Comparison of ENCODE assay signal across 31 mouse cellular contexts in genomic region chr17:68149237-68149792, GRCm38 (mm10).
DNase-seq lines count a peak whose midpoint lies in the region; ATAC-seq and TF ChIP-seq lines count a peak whose summit lies in the region.
"Had no signal": no experiment of that assay in that cellular context is flagged by ENCODE, and none has a peak within 500 bp of the region (broad histone marks: within the 10 kb centered on the region; RNA-seq: fewer than 3 reads in every experiment).

No protein-coding gene starts in this region.

- H3K27ac ChIP-seq in liver, postnatal 0 days (ENCODE audit: low read depth): peak overlapping the region; percentile 40; the same call in 1 of the 2 replicates
- H3K27ac ChIP-seq in midbrain, embryonic 14.5 days (replicated peaks; ENCODE audit: low read depth, low read length): no peak overlapping the region
- H3K27ac ChIP-seq: embryonic facial prominence, embryonic 10.5 days; embryonic facial prominence, embryonic 13.5 days; forebrain, embryonic 12.5 days; forebrain, embryonic 15.5 days; heart, embryonic 15.5 days; hindbrain, embryonic 12.5 days; hindbrain, embryonic 15.5 days; intestine, embryonic 15.5 days had no signal

- H3K36me3 ChIP-seq in liver, postnatal 0 days (replicated peaks; ENCODE audit: insufficient read depth, low read length): no peaks in the 10 kb centered on the region
- no peaks in the 10 kb centered on the region for H3K36me3 ChIP-seq in midbrain, embryonic 14.5 days (ENCODE audit: control insufficient read depth, insufficient read depth, low read length)
- H3K36me3 ChIP-seq: embryonic facial prominence, embryonic 10.5 days; embryonic facial prominence, embryonic 13.5 days; forebrain, embryonic 12.5 days; forebrain, embryonic 15.5 days; G1E; heart, embryonic 12.5 days; heart, embryonic 15.5 days; hindbrain, embryonic 12.5 days; hindbrain, embryonic 15.5 days; intestine, embryonic 15.5 days had no signal

- no peaks in the 10 kb centered on the region for H3K27me3 ChIP-seq in liver, postnatal 0 days (ENCODE audit: insufficient read depth, low read length)
- no peaks in the 10 kb centered on the region for H3K27me3 ChIP-seq in midbrain, embryonic 14.5 days (ENCODE audit: control insufficient read depth, insufficient read depth, low read length)
- H3K27me3 ChIP-seq: CH12.LX; embryonic facial prominence, embryonic 13.5 days; forebrain, embryonic 12.5 days; forebrain, embryonic 15.5 days; heart, embryonic 12.5 days; heart, embryonic 15.5 days; hindbrain, embryonic 12.5 days; hindbrain, embryonic 15.5 days; intestine, embryonic 15.5 days had no signal

- no peak for DNase-seq in liver, postnatal 0 days
- no peak for DNase-seq in liver
- DNase-seq in testis, postnatal 14 days (ENCODE audit: low spot score): no peak
- no peak for DNase-seq in midbrain, embryonic 14.5 days
- DNase-seq: adrenal gland, adult 2 months; adrenal gland, postnatal 14 days; B cell, adult 2 months; cerebellum, adult 11 months; cerebellum, adult 2 months; cerebellum, adult 9-11 months; cerebellum, postnatal 25 days; embryo, embryonic 11 days; gastrocnemius, postnatal 25 days; heart, adult 18-20 months; heart, postnatal 14 days; heart, postnatal 4 days; kidney, adult 11 months had no signal

- H3K9me3 ChIP-seq in liver, postnatal 0 days (ENCODE audit: low read length): no peaks in the 10 kb centered on the region
- H3K9me3 ChIP-seq in midbrain, embryonic 14.5 days (ENCODE audit: control insufficient read depth, low read length): no peaks in the 10 kb centered on the region
- H3K9me3 ChIP-seq: forebrain, embryonic 15.5 days; heart, embryonic 12.5 days; heart, embryonic 15.5 days; hindbrain, embryonic 12.5 days; hindbrain, embryonic 15.5 days; intestine, embryonic 15.5 days had no signal

- no peak overlapping the region for H3K4me2 ChIP-seq in liver, postnatal 0 days (ENCODE audit: low read depth, low read length)
- H3K4me2 ChIP-seq in midbrain, embryonic 14.5 days (ENCODE audit: low read length): no peak overlapping the region
- H3K4me2 ChIP-seq: embryonic facial prominence, embryonic 13.5 days; forebrain, embryonic 12.5 days; forebrain, embryonic 15.5 days; heart, embryonic 12.5 days; heart, embryonic 15.5 days; hindbrain, embryonic 12.5 days; hindbrain, embryonic 15.5 days; intestine, embryonic 15.5 days had no signal

- H3K9ac ChIP-seq in liver, postnatal 0 days (replicated peaks): no peak overlapping the region
- H3K9ac ChIP-seq in midbrain, embryonic 14.5 days (replicated peaks; ENCODE audit: low read length): no peak overlapping the region
- H3K9ac ChIP-seq: embryonic facial prominence, embryonic 13.5 days; forebrain, embryonic 12.5 days; forebrain, embryonic 15.5 days; heart, embryonic 12.5 days; heart, embryonic 15.5 days; hindbrain, embryonic 12.5 days; hindbrain, embryonic 15.5 days; intestine, embryonic 15.5 days had no signal

- no peak for ATAC-seq in liver, postnatal 0 days
- ATAC-seq in granulocyte monocyte progenitor cell, adult 5-6 weeks (replicated peaks; ENCODE audit: poor library complexity, severe bottlenecking): peak; percentile 95
- peak; percentile 94 for ATAC-seq in megakaryocyte progenitor cell, adult 5-6 weeks (replicated peaks; ENCODE audit: poor library complexity)
- no peak for ATAC-seq in midbrain, embryonic 14.5 days (ENCODE audit: low FRiP score, low TSS enrichment)
- ATAC-seq: forebrain, embryonic 15.5 days; intestine, embryonic 15.5 days had no signal

- no peak for TF ChIP-seq EP300 in liver, postnatal 0 days (IDR thresholded peaks at IDR 0.05; ENCODE audit: low read depth)

- H3K4me1 ChIP-seq in liver, postnatal 0 days (ENCODE audit: insufficient read depth): no peaks in the 10 kb centered on the region
- no peaks in the 10 kb centered on the region for H3K4me1 ChIP-seq in midbrain, embryonic 14.5 days (ENCODE audit: control insufficient read depth, insufficient read depth, low read length)
- H3K4me1 ChIP-seq: embryonic facial prominence, embryonic 10.5 days; embryonic facial prominence, embryonic 13.5 days; forebrain, embryonic 12.5 days; forebrain, embryonic 15.5 days; heart, embryonic 12.5 days; heart, embryonic 15.5 days; hindbrain, embryonic 12.5 days; hindbrain, embryonic 15.5 days; intestine, embryonic 15.5 days had no signal

- H3K4me3 ChIP-seq in liver, postnatal 0 days (ENCODE audit: low read depth, low read length): no peak overlapping the region
- no peak overlapping the region for H3K4me3 ChIP-seq in midbrain, embryonic 14.5 days (replicated peaks; ENCODE audit: low read depth, low read length)
- H3K4me3 ChIP-seq: embryonic facial prominence, embryonic 10.5 days; embryonic facial prominence, embryonic 13.5 days; erythroblast, embryonic 14.5 days; forebrain, embryonic 12.5 days; forebrain, embryonic 15.5 days; heart, embryonic 12.5 days; heart, embryonic 15.5 days; hindbrain, embryonic 12.5 days; hindbrain, embryonic 15.5 days; intestine, embryonic 15.5 days had no signal

- 72% methylated on average over 10 of the region's 10 CpGs for WGBS in liver, postnatal 0 days (ENCODE audit: insufficient replicate concordance)
- 93% methylated on average over 10 of the region's 10 CpGs for WGBS in midbrain, embryonic 14.5 days

- no peak for TF ChIP-seq CTCF in liver, postnatal 0 days (IDR thresholded peaks at IDR 0.05; ENCODE audit: low read depth)

Comparison
In these comparisons a context has a peak if more than half of its experiments do, and no peak if none do; other contexts are left out.
1. ATAC-seq: peak in granulocyte monocyte progenitor cell, adult 5-6 weeks (single experiment) and megakaryocyte progenitor cell, adult 5-6 weeks (single experiment); none in liver, postnatal 0 days (single experiment) and midbrain, embryonic 14.5 days (single experiment).